Mouse (Mus musculus) heart, postnatal 10 days (tissue): Measurements from ENCODE around the gene Kif24. TPM values are rescaled to one million over a fixed set of nuclear protein-coding genes. Genes with fewer than 3 reads are reported as not detected.

ENCODE experiments used
- DNase-seq, 2 experiments: peaks; one replicate each; pipeline ENCODE4 v3.0.0; 2021
- intact Hi-C: fragments of 180-260 bp; cut with DNase I; formaldehyde crosslinking; loops from one replicate; pipeline ENCODE4 v1.15.1; 2025
- total RNA-seq, 2 experiments: library from RNA; stranded (reverse); gene quantifications; 2 replicates each; pipeline ENCODE4 v1.2.3; 2021

Gene Kif24
- total RNA-seq, 2 experiments from 2014 or later: 1.4 to 2.0 TPM

GRCm38 (mm10) chr4:41353265-41353664 is 111.4 kb downstream of the Kif24 start:
- intact Hi-C loops: no loop called here
- no peak for DNase-seq

GRCm38 (mm10) chr4:41352758-41353157 is 111.9 kb downstream of the Kif24 start:
- intact Hi-C loops: no loop called here

GRCm38 (mm10) chr4:41349199-41349591 is 115.5 kb downstream of the Kif24 start:
- intact Hi-C loops: loop anchor here (1.0 kb wide), 1 partner anchor 36 kb away; no protein-coding TSS in a partner anchor
- DNase-seq: no peak

More at GRCm38 (mm10) chr4:41352758-41353157, 111.9 kb downstream of the Kif24 start:
- DNase-seq: no peak

GRCm38 (mm10) chr4:41348584-41349198 is 116.0 kb downstream of the Kif24 start, which contains the start of gene Ubap1:
TSS of gene Ubap1 (plus strand) at chr4:41348996.
- peak; percentile 95 to 97 for DNase-seq
- intact Hi-C loops: loop anchor here (1.0 kb wide), 1 partner anchor 35 kb away; no protein-coding TSS in a partner anchor

GRCm38 (mm10) chr4:41347839-41348238 is 116.8 kb downstream of the Kif24 start:
- intact Hi-C loops: no loop called here
- DNase-seq: peak in 1 of 2 experiments; percentile 15

- DNase-seq: peak; percentile 12 to 26
Observed at GRCm38 (mm10) chr4:41346011-41346410, 118.7 kb downstream of the Kif24 start.

GRCm38 (mm10) chr4:41340912-41341550 is 123.7 kb downstream of the Kif24 start:
- DNase-seq: no peak
- intact Hi-C loops: no loop called here

More at GRCm38 (mm10) chr4:41346011-41346410, 118.7 kb downstream of the Kif24 start:
- intact Hi-C loops: no loop called here

Other genes with a start within 250 kb of the Kif24 start
- 10 to 100 TPM; 66.2 to 67.4 TPM for gene Ubap2, start 189.7 kb downstream of the Kif24 start, total RNA-seq
- gene Dcaf12, start 150.0 kb downstream of the Kif24 start, total RNA-seq: 10 to 100 TPM; 40.6 to 44.9 TPM
- gene Ubap1, start 115.9 kb downstream of the Kif24 start, total RNA-seq: 10 to 100 TPM; 38.9 to 43.5 TPM
- 10 to 100 TPM; 25.6 to 27.9 TPM for gene Nudt2, start 264 bp upstream of the Kif24 start, total RNA-seq
- gene AI464131, start 38.2 kb upstream of the Kif24 start, total RNA-seq: 10 to 100 TPM; 10.1 to 10.6 TPM
- gene 1110017D15Rik, start 52.4 kb upstream of the Kif24 start, total RNA-seq: under 1 TPM in 1 of 2 experiments, not detected in 1; 0.31 TPM
- 10 to 100 TPM; 18.6 to 21.8 TPM for gene Fam219a, start 104.7 kb upstream of the Kif24 start, total RNA-seq
- gene Dnaic1, start 104.9 kb upstream of the Kif24 start, total RNA-seq: 1 to 10 TPM in 1 of 2 experiments, under 1 TPM in 1; 0.84 to 1.6 TPM
- 1 to 10 TPM; 4.2 to 4.4 TPM for gene Enho, start 175.4 kb upstream of the Kif24 start, total RNA-seq
- gene Cntfr, start 232.2 kb upstream of the Kif24 start, total RNA-seq: 1 to 10 TPM; 3.3 to 7.5 TPM
- gene Il11ra1, start 235.1 kb upstream of the Kif24 start, total RNA-seq: 10 to 100 TPM; 65.3 to 66.2 TPM
- gene Rpp25l, start 248.6 kb upstream of the Kif24 start, total RNA-seq: 10 to 100 TPM; 28.0 to 32.1 TPM